Mouse (Mus musculus) liver (tissue): ENCODE results near the gene Cd68.
A peak's percentile ranks its signal among the peaks of the same experiment; 100 is the strongest.
"Not testable (repeated sequence)": the region's sequence is repeated elsewhere in the genome, so short reads cannot be mapped to it uniquely, and the experiment has no call there.

Experiments used
- DNase-seq: peaks from one replicate; pipeline ENCODE4 v3.0.0-alpha.2; 2020; ENCODE audit warnings: mixed read lengths

Gene Cd68

GRCm38 (mm10) chr11:69621571-69622268, 44.2 kb downstream of the Cd68 start, which contains the start of gene Sat2:
Sat2 (plus strand) TSS chr11:69622024.
- peak; percentile 81 for DNase-seq

- peak; percentile 64 for DNase-seq
These were observed 45.4 kb downstream of the Cd68 start for GRCm38 (mm10) chr11:69620394-69621081.

GRCm38 (mm10) chr11:69617805-69618204, 48.1 kb downstream of the Cd68 start, which contains the start of gene Shbg:
Shbg (minus strand) TSS chr11:69617905.
- peak; percentile 40 for DNase-seq

GRCm38 (mm10) chr11:69616781-69617180, 49.2 kb downstream of the Cd68 start:
- no peak for DNase-seq

GRCm38 (mm10) chr11:69614257-69614588, 51.7 kb downstream of the Cd68 start:
- DNase-seq: not testable (repeated sequence)
